Mouse (Mus musculus): ENCODE measurements around the gene Tcstv1.
"Not testable (repeated sequence)": the region's sequence is repeated elsewhere in the genome, so short reads cannot be mapped to it uniquely, and the experiment has no call there.

Gene Tcstv1

DNA sequence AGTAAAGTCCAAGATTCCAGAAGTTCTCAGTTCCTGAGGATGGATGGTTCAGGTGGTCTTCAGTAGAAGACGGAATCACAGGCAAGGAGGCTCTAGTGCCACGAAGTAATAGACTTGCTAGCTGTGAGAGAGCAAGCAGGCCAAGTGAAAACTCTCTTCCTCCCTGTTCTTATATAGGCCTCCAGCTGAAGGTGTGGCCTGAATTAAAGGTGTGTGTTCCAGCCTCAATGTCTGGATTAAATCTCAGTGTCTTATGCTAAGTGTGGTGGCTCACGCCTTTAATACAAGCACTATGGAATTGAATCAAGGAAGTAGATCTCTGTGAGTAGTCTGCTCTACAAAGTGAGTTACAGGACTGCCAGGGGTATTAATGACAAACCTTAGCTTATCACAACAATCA lies at the start of gene Tcstv1:
Gene Tcstv1 (minus strand): TSS at position 101 of the 400 bp plus-strand sequence.
- DNase-seq (ENCODE audit: low spot score), result not testable (repeated sequence)

DNA sequence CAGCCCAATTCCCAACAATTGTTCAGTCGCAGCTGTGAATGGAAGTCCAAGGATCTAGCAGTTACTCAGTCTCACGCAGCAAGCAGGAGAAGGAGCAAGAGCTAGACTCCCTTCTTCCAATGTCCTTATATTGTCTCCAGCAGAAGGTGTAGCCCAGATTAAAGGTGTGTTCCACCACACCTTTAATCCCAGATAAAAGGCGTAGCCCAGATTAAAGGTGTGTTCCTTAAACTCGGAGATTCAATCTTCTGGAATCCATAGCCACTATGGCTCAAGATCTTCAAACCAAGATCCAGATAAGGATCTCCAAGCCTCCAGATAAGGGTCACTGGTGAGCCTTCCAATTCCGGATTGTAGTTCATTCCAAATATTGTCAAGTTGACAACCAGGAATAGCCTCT lies 34.6 kb upstream of the Tcstv1 start, which contains the start of gene Gm21761:
Gene Gm21761 (minus strand): TSS at position 101 of the 400 bp plus-strand sequence.
- DNase-seq (ENCODE audit: low spot score), result not testable (repeated sequence)

DNA sequence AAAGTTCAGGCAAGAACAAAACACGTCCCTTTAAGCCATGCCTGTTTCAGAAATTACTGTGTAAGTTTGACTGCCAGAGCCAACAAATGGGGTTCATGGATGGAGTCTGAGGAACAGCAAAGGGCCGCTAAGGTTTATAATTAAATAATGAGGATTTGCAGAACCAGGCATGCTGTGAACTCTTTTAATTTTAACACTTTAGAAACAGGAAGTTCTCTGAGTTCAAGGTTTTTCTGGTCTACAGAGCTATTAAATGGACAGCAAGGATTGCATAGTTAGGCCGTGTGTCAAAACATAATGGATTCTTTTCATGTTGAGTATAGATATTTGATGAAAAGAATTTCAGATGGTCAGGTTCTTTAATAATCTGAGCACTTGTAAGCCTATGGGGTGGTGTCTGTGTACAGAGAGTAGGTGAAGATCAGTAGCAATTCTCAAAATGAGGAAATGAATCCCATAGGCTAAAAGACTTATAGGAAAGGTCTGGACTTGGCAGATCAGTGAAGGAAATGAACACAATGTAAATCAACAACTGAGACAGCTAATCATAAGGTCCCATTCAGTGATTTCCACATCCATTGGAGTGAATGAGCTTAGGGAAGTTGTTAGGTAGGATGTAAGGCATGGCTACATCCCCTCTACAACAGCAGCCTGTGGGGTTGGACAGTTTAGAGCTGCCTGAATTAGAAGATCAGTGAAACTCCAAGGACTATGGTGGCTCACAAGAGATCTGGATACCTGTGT lies 30.2 kb upstream of the Tcstv1 start:
- DNase-seq (ENCODE audit: low spot score), result not testable (repeated sequence)

DNA sequence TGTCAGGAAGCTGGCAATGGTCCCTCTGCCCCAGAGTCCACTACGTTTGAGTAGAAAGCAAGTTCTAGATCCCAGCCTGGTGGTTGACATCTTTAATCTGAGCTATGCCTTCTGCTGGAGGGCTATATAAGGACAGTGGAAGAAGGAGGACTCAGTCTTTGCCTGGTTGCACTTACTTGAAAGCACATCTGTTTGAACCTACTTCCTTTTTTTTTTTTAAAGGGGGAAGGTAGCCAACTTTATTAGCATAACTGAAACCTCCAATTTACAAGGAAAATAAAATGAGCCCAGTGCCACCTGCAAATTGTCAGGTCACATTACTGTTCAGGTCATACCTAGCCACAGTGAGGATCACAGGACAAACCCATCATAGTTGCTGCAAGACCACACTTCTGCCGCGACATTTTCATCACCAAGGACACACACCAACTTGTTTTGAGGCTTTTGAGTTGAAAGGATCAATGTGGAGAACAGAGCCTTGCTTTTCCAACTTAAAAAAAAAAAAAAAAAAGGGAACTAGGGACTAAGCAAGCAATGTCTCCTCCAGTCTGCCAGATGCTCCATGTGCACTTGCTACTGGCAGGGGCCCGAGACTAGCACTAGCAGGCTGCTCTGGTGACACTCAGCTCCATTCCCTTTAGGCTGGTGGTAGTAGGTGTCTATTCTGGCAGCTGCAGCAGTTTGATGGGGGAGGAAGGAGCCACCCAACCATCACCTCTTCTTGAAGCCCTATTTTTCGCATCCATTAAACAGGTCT lies 22.6 kb upstream of the Tcstv1 start:
- DNase-seq (ENCODE audit: low spot score), result not testable (repeated sequence)

DNA sequence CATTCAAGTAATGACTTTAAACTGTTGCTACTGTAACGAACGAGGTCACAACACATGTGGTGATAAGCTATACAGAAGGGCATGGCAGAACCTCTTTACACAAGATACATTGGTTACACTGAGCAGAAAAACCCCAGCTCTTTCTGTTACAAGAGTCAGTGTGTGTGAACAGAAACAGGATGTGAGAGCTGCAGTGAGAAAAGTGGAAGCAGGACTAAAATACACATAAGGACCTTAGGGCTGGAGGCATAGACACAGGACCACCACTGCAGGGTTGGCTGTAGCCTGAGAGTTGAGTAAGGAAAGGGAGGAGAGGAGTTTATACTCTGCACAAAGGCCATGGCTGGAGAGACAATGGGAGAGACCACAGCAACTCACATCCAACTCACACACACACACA lies 21.9 kb upstream of the Tcstv1 start:
- not testable (repeated sequence) for DNase-seq (ENCODE audit: low spot score)

DNA sequence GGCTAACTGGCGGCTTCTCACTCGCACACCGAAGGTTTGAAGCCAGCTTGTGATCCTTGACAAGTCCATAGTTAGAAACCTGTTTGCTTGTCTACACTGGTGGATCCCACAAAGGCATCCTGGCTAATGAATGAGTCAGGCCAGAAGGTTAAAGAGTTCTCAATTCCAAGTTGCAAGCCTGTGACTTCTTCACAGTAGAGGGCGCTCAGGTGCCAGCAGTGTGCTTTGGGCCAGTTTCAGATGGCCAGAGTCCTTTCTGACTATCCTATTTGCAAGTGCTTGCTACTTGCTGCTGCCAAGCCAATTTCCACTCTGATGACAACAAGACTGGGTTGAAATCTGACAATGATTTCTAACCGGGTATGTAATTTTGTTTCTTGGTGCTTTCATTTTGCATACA lies 4.0 kb upstream of the Tcstv1 start:
- not testable (repeated sequence) for DNase-seq (ENCODE audit: low spot score)

DNA sequence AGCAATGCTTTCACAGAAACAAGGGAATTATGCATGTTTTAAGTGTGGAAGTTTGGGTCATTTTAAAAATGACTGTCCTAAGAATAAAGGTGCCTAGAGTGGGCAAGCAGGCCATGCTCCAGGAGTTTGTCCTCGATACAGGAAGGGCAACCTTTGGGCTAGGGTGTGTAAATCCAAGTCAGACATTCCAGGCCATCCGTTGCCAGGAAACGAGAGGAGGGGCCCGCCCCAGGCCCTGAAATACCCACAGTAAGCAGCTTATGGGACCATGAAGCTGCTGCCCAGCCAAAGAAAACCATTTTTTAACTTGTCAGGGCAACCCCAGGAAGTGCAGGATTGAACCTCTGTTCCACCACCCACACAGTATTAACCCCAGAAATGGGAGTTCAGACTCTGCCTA lies 7.7 kb downstream of the Tcstv1 start:
- DNase-seq (ENCODE audit: low spot score), result not testable (repeated sequence)

DNA sequence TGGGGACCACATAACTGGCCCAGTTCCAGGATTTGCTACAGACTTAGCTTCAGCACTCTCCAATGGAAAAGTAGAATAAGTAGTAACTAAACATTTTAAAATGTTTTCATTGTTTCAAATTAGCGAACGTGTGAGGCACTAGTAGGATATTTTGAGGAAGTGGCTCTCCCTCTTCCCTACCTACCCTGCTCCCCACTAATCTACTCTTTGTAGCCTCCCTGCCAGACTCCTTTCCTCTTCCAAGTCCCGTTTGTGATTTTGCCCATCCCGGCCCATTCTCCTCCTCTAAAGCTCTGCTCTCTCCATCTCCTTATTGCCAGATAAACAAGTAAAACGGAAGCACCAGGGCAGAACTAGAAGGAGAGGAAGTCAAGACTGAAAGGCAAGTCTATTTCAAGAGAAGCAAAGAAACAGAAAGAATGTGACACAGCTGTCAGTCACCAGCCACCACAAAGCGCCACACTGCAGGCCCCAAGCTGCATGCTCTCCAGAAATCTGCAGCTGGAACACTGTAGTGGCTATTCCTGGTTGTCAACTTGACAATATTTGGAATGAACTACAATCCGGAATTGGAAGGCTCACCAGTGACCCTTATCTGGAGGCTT lies 30.1 kb downstream of the Tcstv1 start:
- not testable (repeated sequence) for DNase-seq (ENCODE audit: low spot score)

DNA sequence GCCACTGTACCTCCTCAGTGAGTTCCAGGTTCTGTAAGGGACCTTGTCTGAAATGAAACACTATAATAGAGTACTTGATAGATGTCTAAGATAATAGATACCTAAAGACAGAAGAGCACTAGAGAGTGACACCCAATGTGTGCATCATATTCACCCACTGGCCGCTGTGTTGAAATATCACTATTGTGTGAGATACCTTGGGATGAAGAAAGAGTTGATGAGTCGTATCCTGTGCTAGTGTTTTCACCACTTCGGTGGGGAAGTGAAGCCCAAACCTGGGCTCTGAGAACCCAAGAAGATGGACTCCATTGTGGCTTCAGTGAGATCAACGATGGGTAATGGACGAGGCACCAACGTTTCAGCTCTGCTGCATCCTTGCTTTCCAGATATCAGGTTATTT lies 32.2 kb downstream of the Tcstv1 start:
- DNase-seq (ENCODE audit: low spot score), result not testable (repeated sequence)
